Mouse (Mus musculus) left cerebral cortex, adult 11 months (tissue): ENCODE measurements around the gene Hyal3.

Source experiments
- DNase-seq: peaks from one replicate; pipeline ENCODE4 v3.0.0; 2022; ENCODE audit warnings: low spot score

Gene Hyal3

GRCm38 (mm10) chr9:107580501-107581317 lies at the start of gene Hyal3:
Hyal3 (plus strand) TSS chr9:107580818.
- peak; percentile 79 for DNase-seq

GRCm38 (mm10) chr9:107533791-107534407 lies 46.7 kb upstream of the Hyal3 start, which contains the start of gene Tmem115:
Tmem115 (plus strand) TSS chr9:107533945.
- peak; percentile 94 for DNase-seq

GRCm38 (mm10) chr9:107534408-107535202 lies 46.0 kb upstream of the Hyal3 start:
- no peak for DNase-seq

DNA sequence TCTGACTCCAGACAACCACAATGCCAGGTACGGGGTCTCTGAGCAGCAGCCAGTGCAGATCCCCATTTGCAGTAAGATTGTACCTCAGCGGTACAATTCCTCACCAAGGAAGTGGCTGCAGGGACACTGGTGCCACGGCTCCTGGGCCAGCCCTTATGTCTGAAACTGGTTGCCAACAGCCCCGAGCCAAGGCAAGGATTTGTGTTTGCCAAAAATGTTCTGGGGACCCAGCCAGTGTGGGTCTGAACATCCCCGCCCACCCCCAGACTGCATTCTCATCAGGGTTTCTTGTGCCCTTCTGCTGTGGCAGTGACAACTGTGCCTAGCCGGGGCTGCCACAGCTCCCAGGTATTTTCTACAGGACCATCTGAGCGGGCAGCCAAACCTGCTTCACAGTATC lies 42.4 kb upstream of the Hyal3 start:
- DNase-seq = no peak

GRCm38 (mm10) chr9:107538711-107539110 lies 41.9 kb upstream of the Hyal3 start:
- DNase-seq = no peak

DNA sequence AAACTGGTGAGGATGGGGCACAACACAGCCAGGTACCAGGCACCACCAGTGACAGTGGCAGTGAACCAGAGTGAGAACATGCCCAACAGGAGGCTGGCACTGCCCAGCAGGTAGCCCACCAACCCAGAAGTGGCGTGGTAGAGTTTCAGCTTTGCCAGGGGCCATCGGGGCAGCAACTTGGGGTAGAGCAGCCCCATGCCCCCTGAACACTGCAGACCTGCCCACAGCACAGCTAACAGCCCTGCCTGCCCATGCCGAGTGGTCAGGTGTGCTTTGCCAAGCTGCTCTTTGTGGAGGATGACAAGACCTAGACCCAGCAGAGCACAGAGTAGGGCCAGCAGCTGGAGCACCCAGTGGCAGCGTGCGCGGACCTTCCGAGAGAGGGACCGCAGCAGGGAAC lies 40.7 kb upstream of the Hyal3 start:
- no peak for DNase-seq

DNA sequence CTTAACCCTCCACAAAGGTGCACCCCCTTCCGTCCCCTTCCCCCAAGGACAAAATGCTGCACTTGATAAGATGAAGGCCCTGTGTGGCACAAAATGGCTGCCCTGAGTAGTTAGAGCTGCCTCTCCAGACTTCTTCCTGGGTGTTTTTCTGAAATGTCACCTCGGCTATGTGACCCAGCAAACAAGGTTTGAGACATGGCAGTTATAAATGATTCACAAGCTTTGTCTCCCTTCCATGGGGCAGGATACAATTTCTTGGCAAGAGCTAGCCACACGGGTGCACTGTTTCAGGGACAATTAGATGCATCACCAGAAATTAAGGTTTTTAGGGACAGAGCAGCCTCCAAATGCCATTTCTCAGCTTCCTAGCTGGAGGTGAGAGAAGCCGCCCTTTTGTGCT lies 40.2 kb upstream of the Hyal3 start:
- no peak for DNase-seq

DNA sequence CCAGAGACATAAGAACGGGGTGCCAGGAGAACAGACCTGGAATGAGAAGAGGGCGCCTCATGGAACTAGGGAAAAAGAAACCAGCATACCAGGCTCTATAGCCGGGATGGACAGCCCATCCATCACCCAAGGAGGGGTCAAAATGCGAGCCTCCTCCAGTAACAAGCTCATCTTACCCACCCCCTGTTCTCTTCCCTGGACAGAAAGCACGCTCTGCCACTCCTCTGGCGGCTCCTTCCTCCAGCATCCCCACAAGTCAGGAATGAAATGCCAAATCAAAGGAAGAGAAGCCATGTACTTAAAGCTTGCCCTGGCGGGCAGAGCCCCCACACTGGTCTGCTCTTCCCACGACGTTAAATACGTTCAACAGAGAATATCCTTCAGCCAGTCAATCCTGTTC lies 39.6 kb upstream of the Hyal3 start:
- DNase-seq = no peak

GRCm38 (mm10) chr9:107541474-107542351 lies 38.9 kb upstream of the Hyal3 start, which contains the start of the genes Cyb561d2 and Nprl2:
Cyb561d2 (minus strand) TSS chr9:107542193.
Nprl2 (plus strand) TSS chr9:107542226.
- DNase-seq = peak; percentile 86

DNA sequence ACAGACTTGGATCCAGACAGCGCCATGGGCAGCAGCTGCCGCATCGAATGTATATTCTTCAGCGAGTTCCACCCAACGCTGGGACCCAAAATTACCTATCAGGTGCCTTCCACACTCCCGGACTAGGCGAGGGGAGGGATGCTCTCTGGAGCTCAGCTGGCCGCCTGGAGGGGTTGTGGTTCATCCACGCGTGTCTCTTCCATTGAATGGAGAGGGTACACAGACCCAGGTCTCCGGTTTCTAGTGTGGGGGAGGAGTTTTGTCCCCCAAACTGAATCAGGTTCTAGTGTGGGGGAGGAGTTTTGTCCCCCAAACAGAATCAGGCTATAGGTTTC lies 38.3 kb upstream of the Hyal3 start:
- no peak for DNase-seq

GRCm38 (mm10) chr9:107542721-107543120 lies 37.9 kb upstream of the Hyal3 start:
- no peak for DNase-seq

GRCm38 (mm10) chr9:107543299-107543698 lies 37.3 kb upstream of the Hyal3 start:
- DNase-seq = no peak

DNA sequence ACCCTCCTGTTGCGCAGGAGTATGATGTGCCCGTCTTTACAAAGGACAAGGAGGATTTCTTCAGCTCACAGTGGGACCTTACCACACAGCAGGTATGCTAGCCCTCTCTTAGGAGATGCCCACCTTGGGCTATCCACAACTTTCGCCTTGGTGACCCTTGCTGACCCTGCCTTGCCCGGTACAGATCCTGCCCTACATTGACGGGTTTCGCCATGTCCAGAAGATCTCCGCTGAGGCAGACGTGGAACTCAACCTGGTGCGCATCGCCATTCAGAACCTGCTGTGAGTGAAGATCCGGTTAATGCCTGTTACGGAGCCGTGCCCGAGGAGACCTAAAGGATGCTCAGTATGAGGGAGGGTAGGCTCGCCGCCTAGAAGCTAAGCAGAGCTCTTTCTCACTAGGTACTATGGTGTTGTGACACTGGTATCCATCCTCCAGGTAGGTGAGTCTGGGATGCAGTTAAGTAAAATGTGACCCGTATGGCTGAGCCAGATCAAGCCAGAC lies 36.4 kb upstream of the Hyal3 start:
- DNase-seq = no peak

- DNase-seq = no peak
These were observed 35.9 kb upstream of the Hyal3 start for GRCm38 (mm10) chr9:107544729-107545128.

GRCm38 (mm10) chr9:107545199-107545598 lies 35.4 kb upstream of the Hyal3 start:
- DNase-seq = no peak

DNA sequence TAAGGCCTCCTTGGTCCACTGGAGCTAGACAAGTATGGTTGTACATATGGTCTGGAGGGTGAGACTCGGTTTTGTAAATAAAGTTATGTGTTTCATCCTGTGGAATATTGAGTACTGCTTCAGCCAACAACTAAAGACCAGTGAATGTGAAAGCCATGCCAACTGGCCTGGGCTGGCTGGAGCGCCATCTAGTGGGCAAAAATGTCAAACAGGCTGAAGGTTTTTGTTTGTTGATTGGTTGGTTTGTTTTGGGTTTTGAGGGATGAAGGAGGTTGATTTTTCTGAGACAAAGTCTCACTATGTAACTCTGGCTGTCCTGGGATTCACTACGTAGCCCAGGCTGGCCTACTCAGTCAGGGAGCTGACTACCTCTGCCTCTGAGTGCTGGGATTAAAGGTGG lies 35.0 kb upstream of the Hyal3 start:
- DNase-seq = no peak

- peak; percentile 80 for DNase-seq
These were observed 33.6 kb upstream of the Hyal3 start, which contains the start of gene Zmynd10 for GRCm38 (mm10) chr9:107547026-107547425. Zmynd10 (plus strand) TSS chr9:107547298.

DNA sequence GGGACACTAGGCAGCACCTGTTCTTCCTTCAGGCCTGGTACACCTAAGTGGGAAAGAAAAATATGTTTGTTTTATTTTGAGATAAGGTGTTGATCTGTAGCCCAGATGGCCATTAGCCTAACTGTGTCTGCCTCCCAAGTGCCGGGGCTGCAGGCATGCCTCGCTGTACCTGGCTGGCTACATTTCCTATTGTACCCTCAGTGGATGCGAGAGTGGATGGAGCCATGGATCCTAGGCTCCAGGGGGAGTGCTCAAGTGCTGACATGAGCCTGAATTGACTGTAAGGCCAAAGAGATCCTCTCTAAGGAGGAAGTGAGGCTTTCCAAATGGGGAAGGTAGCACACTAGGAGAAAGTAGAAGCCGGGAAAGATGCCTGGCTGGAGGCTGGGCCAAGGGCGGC lies 32.7 kb upstream of the Hyal3 start:
- DNase-seq = no peak

DNA sequence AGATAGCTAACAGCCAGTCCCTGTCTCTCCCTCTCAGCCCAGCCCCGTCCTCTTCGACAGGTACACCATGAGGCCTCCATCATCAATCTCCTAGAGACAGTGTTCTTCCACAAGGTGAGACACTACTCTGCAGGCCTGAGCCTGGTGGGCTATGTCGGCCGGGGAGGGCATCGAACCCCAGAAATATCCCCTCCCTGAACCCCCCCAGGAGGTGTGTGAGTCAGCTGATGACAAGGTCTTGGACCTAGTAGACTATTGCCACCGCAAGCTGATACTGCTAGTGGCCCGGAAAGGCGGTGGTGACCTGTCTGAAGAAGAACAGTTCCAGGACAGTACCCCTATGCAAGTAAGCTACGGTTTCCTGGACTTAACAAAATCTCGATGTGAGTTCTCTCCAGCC lies 31.8 kb upstream of the Hyal3 start:
- no peak for DNase-seq

GRCm38 (mm10) chr9:107549297-107550074 lies 31.1 kb upstream of the Hyal3 start:
- DNase-seq = no peak
